Mouse (Mus musculus): ENCODE measurements around the gene Olfr1441.
A peak's percentile ranks its signal among the peaks of the same experiment; 100 is the strongest.

The Olfr1441 gene

GRCm38 (mm10) chr19:12463722-12464035 lies 46.4 kb downstream of the Olfr1441 start:
- DNase-seq = peak; percentile 50

- no peak for DNase-seq
These were observed 46.9 kb downstream of the Olfr1441 start for GRCm38 (mm10) chr19:12464127-12464526.

- DNase-seq = no peak
These were observed 47.4 kb downstream of the Olfr1441 start for GRCm38 (mm10) chr19:12464674-12465073.

GRCm38 (mm10) chr19:12465530-12466144 lies 48.4 kb downstream of the Olfr1441 start:
- no peak for DNase-seq

GRCm38 (mm10) chr19:12466204-12466603 lies 49.0 kb downstream of the Olfr1441 start:
- DNase-seq = peak; percentile 86

GRCm38 (mm10) chr19:12467436-12467835 lies 50.2 kb downstream of the Olfr1441 start:
- peak; percentile 87 for DNase-seq

GRCm38 (mm10) chr19:12471866-12472265 lies 54.6 kb downstream of the Olfr1441 start:
- no peak for DNase-seq

- no peak for DNase-seq
These were observed 55.2 kb downstream of the Olfr1441 start for GRCm38 (mm10) chr19:12472381-12472976.
